Mouse (Mus musculus): ENCODE results near the gene Creb5.

Creb5 gene

GRCm38 (mm10) chr6:53537530-53537929 lies 250.5 kb downstream of the Creb5 start:
- DNase-seq (ENCODE audit: low read depth in 2 of 2, low spot score in 2 of 2), result no peak

GRCm38 (mm10) chr6:53541798-53542197 lies 254.7 kb downstream of the Creb5 start:
- DNase-seq (ENCODE audit: low read depth in 2 of 2, low spot score in 2 of 2), result no peak

GRCm38 (mm10) chr6:53545483-53545900 lies 258.4 kb downstream of the Creb5 start:
- DNase-seq (ENCODE audit: low read depth in 2 of 2, low spot score in 2 of 2), result no peak

- no peak for DNase-seq (ENCODE audit: low read depth in 2 of 2, low spot score in 2 of 2)
Measured at GRCm38 (mm10) chr6:53545989-53546388, 258.9 kb downstream of the Creb5 start.

GRCm38 (mm10) chr6:53548236-53548635 lies 261.2 kb downstream of the Creb5 start:
- no peak for DNase-seq (ENCODE audit: low read depth in 2 of 2, low spot score in 2 of 2)

GRCm38 (mm10) chr6:53549409-53549808 lies 262.3 kb downstream of the Creb5 start:
- no peak for DNase-seq (ENCODE audit: low read depth in 2 of 2, low spot score in 2 of 2)

- no peak for DNase-seq (ENCODE audit: low read depth in 2 of 2, low spot score in 2 of 2)
Measured at GRCm38 (mm10) chr6:53556050-53556449, 269.0 kb downstream of the Creb5 start.

GRCm38 (mm10) chr6:53560928-53561327 lies 273.9 kb downstream of the Creb5 start:
- DNase-seq (ENCODE audit: low read depth in 2 of 2, low spot score in 2 of 2), result no peak

GRCm38 (mm10) chr6:53562586-53562985 lies 275.5 kb downstream of the Creb5 start:
- no peak for DNase-seq (ENCODE audit: low read depth in 2 of 2, low spot score in 2 of 2)

- no peak for DNase-seq (ENCODE audit: low read depth in 2 of 2, low spot score in 2 of 2)
Measured at GRCm38 (mm10) chr6:53563546-53564185, 276.6 kb downstream of the Creb5 start.

- DNase-seq (ENCODE audit: low read depth in 2 of 2, low spot score in 2 of 2), result no peak
Measured at GRCm38 (mm10) chr6:53569436-53569835, 282.4 kb downstream of the Creb5 start.

- no peak for DNase-seq (ENCODE audit: low read depth in 2 of 2, low spot score in 2 of 2)
Measured at GRCm38 (mm10) chr6:53570906-53571305, 283.8 kb downstream of the Creb5 start.

GRCm38 (mm10) chr6:53571571-53572122 lies 284.6 kb downstream of the Creb5 start:
- DNase-seq (ENCODE audit: low read depth in 2 of 2, low spot score in 2 of 2), result no peak

GRCm38 (mm10) chr6:53572456-53572855 lies 285.4 kb downstream of the Creb5 start:
- no peak for DNase-seq (ENCODE audit: low read depth in 2 of 2, low spot score in 2 of 2)

- no peak for DNase-seq (ENCODE audit: low read depth in 2 of 2, low spot score in 2 of 2)
Measured at GRCm38 (mm10) chr6:53572979-53573710, 286.1 kb downstream of the Creb5 start.

- no peak for DNase-seq (ENCODE audit: low read depth in 2 of 2, low spot score in 2 of 2)
Measured at GRCm38 (mm10) chr6:53573711-53574065, 286.6 kb downstream of the Creb5 start.

- no peak for DNase-seq (ENCODE audit: low read depth in 2 of 2, low spot score in 2 of 2)
Measured at GRCm38 (mm10) chr6:53574097-53574496, 287.0 kb downstream of the Creb5 start.

- DNase-seq (ENCODE audit: low read depth in 2 of 2, low spot score in 2 of 2), result no peak
Measured at GRCm38 (mm10) chr6:53575191-53575590, 288.1 kb downstream of the Creb5 start.

GRCm38 (mm10) chr6:53575836-53576235 lies 288.8 kb downstream of the Creb5 start:
- DNase-seq (ENCODE audit: low read depth in 2 of 2, low spot score in 2 of 2), result no peak

GRCm38 (mm10) chr6:53576841-53577240 lies 289.8 kb downstream of the Creb5 start:
- no peak for DNase-seq (ENCODE audit: low read depth in 2 of 2, low spot score in 2 of 2)

- no peak for DNase-seq (ENCODE audit: low read depth in 2 of 2, low spot score in 2 of 2)
Measured at GRCm38 (mm10) chr6:53577776-53578175, 290.7 kb downstream of the Creb5 start.

- DNase-seq (ENCODE audit: low read depth in 2 of 2, low spot score in 2 of 2), result no peak
Measured at GRCm38 (mm10) chr6:53580346-53580745, 293.3 kb downstream of the Creb5 start.

Data from CD8-positive naive resting alpha-beta T cell, adult 2 months (primary cell).